Mouse (Mus musculus) right cerebral cortex, adult 18-20 months (tissue): Measurements from ENCODE around the gene Gpr3.

Experiments used
- DNase-seq: peaks from one replicate; pipeline ENCODE4 v3.0.0; 2022; ENCODE audit warnings: mixed read lengths

Gene Gpr3

DNA sequence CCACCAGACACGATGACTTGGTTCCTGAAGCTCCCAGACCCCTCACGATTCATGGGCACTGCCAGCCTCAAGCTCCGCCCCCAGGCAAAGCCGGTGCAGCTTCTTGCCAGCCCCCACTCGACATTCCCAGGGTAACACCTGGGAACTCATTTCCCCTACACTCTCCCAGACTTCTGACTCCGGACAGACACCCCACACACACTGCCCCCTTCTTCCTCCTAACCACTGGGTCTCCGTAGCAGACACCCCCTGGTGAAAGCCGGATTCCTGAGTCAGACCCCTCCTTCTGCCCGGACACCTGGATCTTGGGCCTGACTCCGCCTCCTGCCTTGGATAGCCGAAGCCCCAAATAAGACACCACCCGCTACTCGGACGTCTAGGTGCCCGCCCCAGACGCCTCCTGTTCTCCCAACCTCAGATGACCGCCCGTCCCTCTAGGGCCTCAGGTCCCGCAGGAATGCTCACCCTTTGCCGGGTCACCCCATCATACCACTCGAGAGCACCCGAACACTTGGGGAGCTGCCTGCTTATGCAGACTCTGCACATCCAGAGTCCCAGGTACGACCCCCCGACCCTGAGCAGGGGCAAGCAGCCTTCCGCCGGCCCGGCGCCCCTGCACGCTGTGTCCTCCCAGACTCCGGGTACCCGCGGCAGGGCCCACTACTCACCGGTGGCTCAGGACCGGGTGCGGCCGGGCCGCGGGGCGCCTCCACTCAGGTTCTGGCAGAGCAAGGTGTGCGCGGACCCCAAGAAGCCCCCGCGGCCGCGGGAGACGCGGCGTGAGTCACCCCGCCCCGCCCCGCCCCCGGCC is at the start of gene Gpr3, which contains the start of gene Cd164l2:
Gene Gpr3, minus strand, starts transcription at position 786 of the 811 bp plus-strand sequence.
Gene Cd164l2, plus strand, starts transcription at position 381 of the 811 bp plus-strand sequence.
- peak; percentile 47 for DNase-seq

DNA sequence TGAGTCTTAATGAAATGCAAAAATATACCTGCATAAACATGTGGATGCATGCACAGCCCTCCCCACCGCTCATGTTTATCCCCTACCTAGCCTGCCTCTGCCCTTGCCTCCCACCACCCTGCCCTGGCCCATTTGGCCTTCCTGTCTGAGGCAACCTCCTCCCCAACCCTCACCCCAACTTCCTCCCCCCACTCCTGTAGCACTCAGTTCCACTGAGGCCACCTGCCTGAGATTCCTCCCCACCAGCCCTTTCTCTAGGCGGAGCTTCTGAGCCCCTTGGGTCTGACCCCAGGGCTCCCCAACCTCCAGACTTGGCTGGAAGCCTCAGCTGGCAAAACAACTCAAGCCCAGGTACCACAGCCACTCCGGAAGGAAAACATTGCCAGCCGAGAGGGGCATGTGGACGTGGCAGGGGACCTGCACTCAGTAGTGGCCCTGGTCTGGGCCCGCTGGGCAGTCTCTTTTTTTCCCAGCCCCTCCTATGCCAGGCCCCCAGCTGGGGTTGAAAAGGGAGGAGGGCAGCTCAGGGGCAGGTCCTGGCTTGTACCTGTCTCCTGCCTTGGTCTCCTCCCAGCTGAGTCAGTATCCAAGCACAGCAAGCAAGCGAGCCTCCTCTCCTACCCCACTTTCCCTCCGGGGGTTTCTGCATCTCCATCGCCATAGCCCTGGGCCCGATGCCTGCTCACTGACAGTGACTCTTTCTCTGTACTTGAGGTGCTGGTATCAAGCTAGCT is 49.5 kb upstream of the Gpr3 start:
- no peak for DNase-seq

DNA sequence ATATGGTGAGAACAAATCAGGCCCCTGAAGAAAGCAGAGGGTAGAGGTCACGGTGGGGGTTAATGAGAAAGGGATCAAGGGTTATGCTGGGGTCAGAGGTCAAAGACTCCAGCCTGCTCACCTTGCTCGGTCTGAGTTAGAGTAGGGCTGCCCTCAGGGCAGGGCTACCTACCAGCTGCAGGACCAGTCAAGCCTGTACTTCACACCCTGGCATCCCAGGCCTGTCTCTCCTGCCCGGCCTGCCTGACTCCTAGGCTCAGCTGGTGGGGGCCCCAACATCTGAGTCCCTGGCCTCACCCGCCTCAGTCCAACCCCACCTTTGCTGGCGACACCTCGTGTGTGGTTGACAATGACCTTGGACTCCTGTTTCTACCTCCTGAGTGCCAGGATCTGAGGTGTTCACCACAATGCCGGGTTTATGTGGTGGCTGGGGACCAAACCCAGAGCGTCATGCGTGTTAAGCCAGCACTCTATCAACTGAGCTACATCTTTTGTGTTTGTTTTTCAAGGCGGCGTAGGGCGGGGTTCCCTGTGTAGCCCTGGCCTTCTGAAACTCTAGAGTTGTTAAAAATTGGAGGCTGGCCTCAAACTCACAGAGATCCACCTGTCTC is 45.6 kb upstream of the Gpr3 start:
- no peak for DNase-seq

GRCm38 (mm10) chr4:133257230-133257629 is 44.9 kb upstream of the Gpr3 start:
- no peak for DNase-seq

DNA sequence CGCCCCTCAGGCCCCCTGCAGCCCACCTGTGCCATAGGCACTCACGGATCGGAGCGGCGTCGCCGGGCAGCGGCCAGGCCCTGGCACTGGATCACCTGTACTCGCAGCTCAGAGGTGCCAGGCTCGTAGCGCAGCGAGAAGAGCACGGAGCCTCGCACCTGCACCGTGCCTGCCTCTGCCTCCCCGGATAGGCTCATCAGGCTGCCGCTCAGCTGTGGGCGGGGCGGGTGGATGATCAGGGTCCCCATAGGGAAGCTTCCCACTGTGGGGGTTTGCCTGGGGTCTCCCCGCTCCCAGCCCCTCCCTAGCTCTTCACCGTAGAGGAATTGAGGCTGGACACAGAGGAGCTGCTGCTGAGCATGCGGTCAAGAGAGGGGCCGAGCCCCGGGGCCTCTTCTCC is 44.5 kb upstream of the Gpr3 start:
- DNase-seq: no peak

DNA sequence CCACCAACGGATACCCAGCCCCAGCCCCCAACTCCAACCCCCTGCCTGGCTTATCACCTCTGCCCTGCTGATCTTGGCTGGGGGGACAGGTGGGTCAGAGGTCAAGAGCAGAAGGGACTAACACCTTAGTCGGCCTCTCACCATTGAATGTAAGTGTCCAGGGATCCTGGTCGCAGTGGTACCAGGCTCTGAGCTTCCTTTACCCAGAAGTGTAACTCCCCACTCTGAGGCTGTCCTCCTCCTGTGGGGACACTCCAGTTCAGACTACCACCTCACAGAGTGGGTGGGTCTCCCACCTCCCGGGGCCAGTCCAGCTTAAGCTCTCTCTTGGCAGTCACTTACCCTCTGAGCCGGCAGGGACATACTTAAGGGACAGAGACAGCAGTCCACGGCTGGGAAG is 43.1 kb upstream of the Gpr3 start:
- DNase-seq: no peak

GRCm38 (mm10) chr4:133253412-133253811 is 41.1 kb upstream of the Gpr3 start:
- DNase-seq: no peak

DNA sequence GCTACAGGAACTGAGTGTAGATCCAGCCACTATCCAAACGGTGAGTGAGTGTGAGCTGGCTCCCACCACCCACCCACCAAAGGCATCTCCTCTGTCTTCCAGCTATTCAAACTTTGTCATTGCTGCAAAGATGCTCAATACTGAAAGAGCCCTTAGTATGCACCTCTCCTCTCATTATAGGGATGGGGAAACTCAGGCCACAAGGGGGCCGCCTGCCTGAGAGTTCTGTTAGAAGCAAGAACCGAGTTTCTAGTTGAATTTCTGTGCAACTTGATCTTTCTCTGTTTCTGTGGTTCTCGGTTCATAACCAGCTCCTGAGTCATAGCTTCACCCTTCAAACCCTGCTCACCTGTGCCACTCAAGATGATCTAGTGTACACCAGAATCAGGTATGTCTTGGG is 39.8 kb upstream of the Gpr3 start:
- no peak for DNase-seq

DNA sequence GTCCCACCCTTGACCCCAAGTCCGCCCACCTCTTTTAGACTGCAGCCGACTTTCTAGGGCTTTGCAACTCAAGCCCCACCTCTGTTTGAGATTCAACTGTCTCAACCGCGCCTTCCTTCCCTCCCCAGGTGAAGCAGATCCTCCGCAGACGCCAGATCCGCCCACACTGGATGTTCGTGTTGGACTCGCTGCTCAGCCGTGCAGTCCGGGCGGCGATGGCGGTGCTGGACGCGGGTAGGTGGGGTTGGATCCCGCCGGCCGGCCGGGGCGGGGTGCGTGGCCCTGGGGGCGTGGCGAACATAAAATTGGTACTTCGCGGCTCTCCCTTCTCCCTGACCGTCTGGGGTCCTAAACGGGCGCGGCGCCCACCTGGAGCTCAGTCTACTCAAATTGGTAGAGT is 38.9 kb upstream of the Gpr3 start:
- no peak for DNase-seq

- peak; percentile 83 for DNase-seq
Observed at GRCm38 (mm10) chr4:133250609-133251008, 38.3 kb upstream of the Gpr3 start.

DNA sequence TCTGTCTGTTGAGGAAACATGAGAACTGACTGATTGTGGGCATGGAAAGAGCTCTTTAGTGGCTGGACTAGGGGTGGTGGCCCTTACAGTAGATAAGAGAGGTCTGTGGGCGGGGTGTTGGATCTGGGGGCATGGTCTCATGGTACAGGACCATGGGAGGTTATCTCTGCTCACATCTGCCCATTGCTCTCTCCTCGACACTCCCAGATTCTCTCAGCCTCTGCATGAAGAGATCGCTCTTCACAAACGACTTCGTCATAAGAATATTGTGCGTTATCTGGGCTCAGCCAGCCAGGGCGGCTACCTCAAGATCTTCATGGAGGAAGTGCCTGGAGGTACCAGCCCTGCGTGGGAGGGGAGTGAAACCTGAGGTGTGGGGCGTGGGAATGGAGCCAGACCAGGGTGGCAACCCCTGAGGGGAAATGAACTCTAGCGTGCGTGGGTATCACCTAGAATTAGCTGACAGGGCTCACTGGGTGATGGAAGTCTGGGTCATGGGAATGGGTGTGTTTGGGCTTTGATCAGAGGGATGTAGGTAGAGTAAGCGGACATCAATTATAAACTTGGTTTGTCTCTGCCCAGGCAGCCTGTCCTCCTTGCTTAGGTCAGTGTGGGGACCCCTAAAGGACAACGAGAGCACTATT is 35.6 kb upstream of the Gpr3 start:
- DNase-seq: no peak

DNA sequence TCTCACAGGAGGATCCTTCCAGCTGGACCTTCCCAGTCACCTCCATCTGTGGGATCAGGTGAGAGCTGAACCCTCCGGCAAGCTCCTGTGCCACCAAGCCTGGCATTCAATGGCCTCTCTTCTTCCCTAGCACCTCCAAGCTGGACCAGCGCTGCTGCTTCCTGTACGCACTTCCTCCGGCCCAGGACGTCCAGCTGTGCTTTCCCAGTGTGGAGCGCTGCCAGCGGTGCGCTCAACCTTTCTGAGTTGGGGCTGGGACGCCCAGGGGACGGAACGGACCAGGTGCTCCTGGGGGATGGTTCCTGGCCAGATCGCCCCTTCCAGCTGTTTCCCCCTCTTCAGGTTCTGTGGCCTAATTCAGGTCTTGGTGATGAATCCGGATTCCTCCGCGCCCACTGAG is 34.7 kb upstream of the Gpr3 start:
- no peak for DNase-seq

- DNase-seq: no peak
Observed at GRCm38 (mm10) chr4:133244289-133244688, 32.0 kb upstream of the Gpr3 start.

DNA sequence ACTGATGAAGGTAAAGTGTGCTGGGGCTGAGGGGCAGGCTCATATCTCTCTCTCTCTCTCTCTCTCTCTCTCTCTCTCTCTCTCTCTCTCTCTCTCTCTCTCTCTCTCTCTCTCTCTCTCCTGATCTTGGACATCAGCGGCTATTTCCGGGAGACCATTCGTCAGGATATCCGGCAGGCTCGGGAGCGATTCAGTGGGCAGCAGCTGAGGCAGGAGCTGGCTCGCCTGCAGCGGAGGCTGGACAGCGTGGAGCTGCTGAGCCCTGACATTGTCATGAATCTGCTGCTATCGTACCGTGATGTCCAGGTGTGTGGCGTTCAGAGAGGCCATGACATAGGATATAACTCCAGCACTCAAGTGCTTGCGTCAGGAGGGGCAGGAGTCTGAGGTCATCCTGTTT is 31.2 kb upstream of the Gpr3 start:
- DNase-seq: no peak

DNA sequence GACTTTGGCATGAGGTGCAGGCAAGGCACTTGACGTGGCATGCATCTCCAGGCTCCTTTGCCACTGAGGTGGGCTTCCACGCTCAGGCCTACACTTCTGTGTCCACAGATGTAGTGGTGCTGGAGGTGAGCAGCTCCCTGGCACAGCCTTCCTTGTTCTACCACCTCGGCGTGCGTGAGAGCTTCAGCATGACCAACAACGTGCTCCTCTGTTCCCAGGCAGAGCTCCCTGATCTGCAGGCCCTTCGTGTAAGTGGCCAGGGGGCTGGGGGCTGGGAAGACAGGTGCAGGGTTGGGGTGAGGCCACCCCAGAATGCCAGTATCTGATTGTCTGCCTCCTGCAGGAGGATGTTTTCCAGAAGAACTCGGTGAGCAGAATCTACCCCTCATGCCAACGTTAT is 30.4 kb upstream of the Gpr3 start:
- DNase-seq: no peak

GRCm38 (mm10) chr4:133241910-133242309 is 29.6 kb upstream of the Gpr3 start:
- no peak for DNase-seq

DNA sequence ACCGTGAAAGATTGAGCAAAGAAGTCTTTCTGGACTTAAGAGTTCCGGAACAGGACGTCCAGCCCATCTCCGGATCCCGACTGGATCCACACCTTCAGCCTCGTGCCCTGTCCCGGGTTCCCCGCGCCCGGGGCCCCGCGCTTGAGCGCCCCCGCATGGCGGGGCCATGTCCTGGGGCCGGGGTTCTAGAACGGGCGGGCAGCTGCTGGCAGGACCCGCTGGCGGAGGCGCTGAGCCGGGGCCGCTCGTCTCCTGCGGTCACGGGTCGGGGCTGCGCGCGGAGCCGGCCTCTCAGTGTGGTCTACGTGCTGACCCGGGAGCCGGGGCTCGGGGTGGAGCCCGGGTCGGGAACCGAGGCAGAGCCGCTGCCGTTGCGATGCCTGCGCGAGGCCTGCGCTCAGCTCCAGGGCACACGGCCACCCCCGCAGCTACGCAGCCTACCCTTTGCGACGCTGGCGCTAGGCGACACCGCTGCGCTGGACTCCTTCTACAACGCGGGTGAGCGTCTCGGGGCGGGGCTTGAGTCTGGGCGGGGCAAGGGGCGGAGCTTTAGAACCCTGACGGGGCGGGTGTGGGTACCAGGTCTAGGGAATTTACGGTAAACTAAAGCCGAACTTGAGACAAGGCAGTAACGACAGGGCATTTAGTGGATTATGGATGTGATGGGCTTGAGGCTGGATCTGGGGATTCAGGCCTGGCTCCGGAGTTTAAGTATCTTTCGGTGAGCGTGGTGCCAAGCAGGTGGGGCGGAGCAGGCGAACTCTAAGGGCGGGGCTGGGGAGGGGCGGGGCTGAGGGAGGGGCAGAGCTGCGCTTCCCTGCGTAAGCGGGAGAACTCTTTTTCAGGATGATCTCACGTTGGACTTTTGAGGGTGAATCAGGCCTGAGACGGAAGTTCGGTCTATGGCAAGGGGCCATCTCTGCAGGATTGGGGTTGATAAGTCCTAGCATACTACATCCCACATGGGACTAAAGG is 28.9 kb upstream of the Gpr3 start:
- peak; percentile 88 for DNase-seq

DNA sequence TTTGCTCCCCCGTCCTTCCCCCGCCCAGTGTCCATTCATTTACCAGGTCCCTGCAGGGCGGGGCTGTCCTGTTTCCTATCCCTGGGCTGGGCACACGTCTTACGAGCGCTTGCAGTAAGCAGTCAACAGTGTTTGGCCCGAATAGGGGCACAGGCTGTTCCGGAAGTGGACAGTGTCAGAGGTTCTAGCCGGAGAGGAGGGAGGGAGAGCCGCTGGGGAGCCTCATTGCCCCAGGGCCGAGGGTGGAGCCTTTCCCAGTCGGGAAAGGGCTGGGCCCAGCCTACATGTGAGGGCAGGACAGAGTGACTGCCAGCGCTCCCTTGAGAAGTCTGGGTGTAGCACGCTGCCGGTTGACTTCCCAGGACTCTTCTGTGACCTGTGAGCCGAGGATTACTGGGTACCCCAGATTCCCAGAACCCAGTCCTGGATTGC is 28.2 kb upstream of the Gpr3 start, which contains the start of gene Map3k6:
Gene Map3k6, plus strand, starts transcription at position 329 of the 432 bp plus-strand sequence.
- DNase-seq: peak; percentile 40

GRCm38 (mm10) chr4:133237911-133238310 is 25.6 kb upstream of the Gpr3 start:
- DNase-seq: no peak

GRCm38 (mm10) chr4:133235415-133235814 is 23.1 kb upstream of the Gpr3 start:
- DNase-seq: no peak

- DNase-seq: no peak
Observed at GRCm38 (mm10) chr4:133234771-133235170, 22.4 kb upstream of the Gpr3 start.
